Mouse (Mus musculus) bone marrow, adult 2 months (tissue): Measurements from ENCODE around the gene Adgrf3. TPM values are rescaled to one million over a fixed set of nuclear protein-coding genes. Genes with fewer than 3 reads are reported as not detected.

ENCODE experiments used
- H3K27ac ChIP-seq: fragments of 200-500 bp; 2 replicates; pipeline ENCODE4 v1.5.1; 2012; ENCODE audit warnings: low read depth, mild to moderate bottlenecking, control low read depth, inconsistent platforms, low read length; ENCODE audit not compliant: control insufficient read depth, poor library complexity, insufficient read depth
- H3K4me1 ChIP-seq: fragments of 200-500 bp; 2 replicates; pipeline ENCODE4 v1.6.1; 2011; ENCODE audit warnings: low read length; ENCODE audit not compliant: control insufficient read depth, insufficient read depth
- H3K4me3 ChIP-seq: fragments of 200-500 bp; replicated peaks from 2 replicates; pipeline ENCODE3; 2011; ENCODE audit warnings: mild to moderate bottlenecking, low read depth, low read length, control low read depth; ENCODE audit not compliant: control insufficient read depth
- CTCF ChIP-seq: fragments of 200-500 bp; IDR thresholded peaks from 2 replicates; pipeline ENCODE4 v1.5.1; 2011; ENCODE audit warnings: low read length, control low read depth; ENCODE audit not compliant: control insufficient read depth, insufficient read depth
- POLR2A ChIP-seq: fragments of 200-500 bp; IDR thresholded peaks from 2 replicates; pipeline ENCODE4 v1.6.1; 2011; ENCODE audit warnings: low read depth, mild to moderate bottlenecking, control low read depth, low read length, borderline replicate concordance; ENCODE audit not compliant: control insufficient read depth
- WGBS: fragments of 180-500 bp; shearing (Covaris S2); methylation state at CpG from one replicate; pipeline ENCODE4 v1.1.7; 2018; 5-methylcytosine and 5-hydroxymethylcytosine counted together
- polyA plus RNA-seq: library from polyadenylated mRNA; stranded (reverse); fragments of >200 nt; gene quantifications from 2 replicates; pipeline ENCODE4 v1.2.4, GENCODE M21; 2011; ENCODE audit warnings: low replicate concordance; ENCODE audit not compliant: missing spikeins, insufficient read depth, insufficient read length

Adgrf3 gene
- polyA plus RNA-seq, 1 experiment = not detected

DNA sequence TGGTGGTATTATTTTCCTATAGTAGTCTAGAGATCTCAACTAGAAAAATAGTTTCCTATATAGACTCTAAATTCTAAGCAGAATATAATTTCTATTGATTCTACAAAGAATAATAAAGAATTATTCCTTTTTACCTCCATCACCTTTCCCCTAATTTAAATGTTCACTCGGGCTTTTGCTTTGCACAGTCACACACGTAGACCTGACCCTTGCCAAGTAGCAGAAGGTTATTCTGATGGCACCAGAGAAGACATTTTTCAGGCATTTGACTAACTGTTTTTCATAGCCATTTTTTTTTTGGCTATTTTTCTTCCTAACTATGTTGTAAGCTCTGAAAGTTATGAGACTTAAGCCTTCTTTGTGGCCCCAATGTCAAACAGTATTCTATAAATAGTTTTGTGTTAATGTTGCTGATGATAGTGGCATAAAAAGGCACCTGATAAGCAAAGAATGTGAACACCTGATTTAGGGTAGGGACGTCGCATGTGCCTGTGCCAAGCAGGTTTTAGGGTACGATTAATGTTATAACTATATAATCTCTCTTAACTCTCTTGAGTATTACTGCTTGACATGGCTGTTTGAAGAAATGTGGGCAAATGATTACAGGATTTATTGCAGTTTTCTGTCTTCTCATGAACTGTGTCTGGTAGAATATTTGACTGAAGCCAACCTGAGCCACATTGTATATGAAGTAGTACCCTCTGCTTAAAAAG, 40.1 kb downstream of the Adgrf3 start:
- Histone ChIP-seq H3K27ac (no peak overlapping the region), H3K4me3 (no peak overlapping the region)
- WGBS = 73% methylated on average over 5 of the region's 5 CpGs

GRCm38 (mm10) chr5:30162339-30162738, 43.2 kb downstream of the Adgrf3 start:
- no peak overlapping the region for H3K4me3 ChIP-seq
- WGBS = 79% methylated on average over 6 of the region's 6 CpGs
- H3K4me1 ChIP-seq = no peaks in the 10 kb centered on the region
- no peak for TF ChIP-seq POLR2A
- no peak for TF ChIP-seq CTCF
- H3K27ac ChIP-seq = no peak overlapping the region

More for the DNA sequence above, 40.1 kb downstream of the Adgrf3 start:
- no peak for TF ChIP-seq POLR2A
- no peak for TF ChIP-seq CTCF
- no peaks in the 10 kb centered on the region for H3K4me1 ChIP-seq

DNA sequence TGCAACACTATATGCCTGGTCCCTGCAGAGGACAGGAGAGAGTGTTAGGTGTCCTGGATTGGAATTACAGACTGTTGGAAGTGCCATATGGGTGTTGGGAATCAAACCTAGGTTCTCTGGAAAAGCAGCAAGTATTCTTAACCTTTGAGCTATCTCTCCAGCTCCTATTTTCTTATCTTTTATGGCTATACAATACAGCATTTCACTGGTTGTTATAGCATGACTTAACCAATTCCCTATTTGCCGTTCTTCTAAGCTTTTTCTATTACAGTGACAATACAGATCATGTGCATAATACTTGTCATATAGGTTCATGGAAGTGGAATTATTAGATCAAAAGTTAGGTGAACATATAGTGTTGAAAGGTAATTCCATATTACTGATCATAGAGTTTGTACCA, 43.7 kb downstream of the Adgrf3 start:
- 84% methylated on average over 1 of the region's 1 CpGs for WGBS
- TF ChIP-seq CTCF = no peak
- no peak for TF ChIP-seq POLR2A
- no peak overlapping the region for H3K27ac ChIP-seq
- no peak overlapping the region for H3K4me3 ChIP-seq
- no peaks in the 10 kb centered on the region for H3K4me1 ChIP-seq

GRCm38 (mm10) chr5:30159601-30160000, 45.9 kb downstream of the Adgrf3 start:
- H3K4me1 ChIP-seq = no peaks in the 10 kb centered on the region
- 84% methylated on average over 6 of the region's 6 CpGs for WGBS
- no peak overlapping the region for H3K4me3 ChIP-seq
- no peak for TF ChIP-seq POLR2A
- no peak for TF ChIP-seq CTCF
- no peak overlapping the region for H3K27ac ChIP-seq

DNA sequence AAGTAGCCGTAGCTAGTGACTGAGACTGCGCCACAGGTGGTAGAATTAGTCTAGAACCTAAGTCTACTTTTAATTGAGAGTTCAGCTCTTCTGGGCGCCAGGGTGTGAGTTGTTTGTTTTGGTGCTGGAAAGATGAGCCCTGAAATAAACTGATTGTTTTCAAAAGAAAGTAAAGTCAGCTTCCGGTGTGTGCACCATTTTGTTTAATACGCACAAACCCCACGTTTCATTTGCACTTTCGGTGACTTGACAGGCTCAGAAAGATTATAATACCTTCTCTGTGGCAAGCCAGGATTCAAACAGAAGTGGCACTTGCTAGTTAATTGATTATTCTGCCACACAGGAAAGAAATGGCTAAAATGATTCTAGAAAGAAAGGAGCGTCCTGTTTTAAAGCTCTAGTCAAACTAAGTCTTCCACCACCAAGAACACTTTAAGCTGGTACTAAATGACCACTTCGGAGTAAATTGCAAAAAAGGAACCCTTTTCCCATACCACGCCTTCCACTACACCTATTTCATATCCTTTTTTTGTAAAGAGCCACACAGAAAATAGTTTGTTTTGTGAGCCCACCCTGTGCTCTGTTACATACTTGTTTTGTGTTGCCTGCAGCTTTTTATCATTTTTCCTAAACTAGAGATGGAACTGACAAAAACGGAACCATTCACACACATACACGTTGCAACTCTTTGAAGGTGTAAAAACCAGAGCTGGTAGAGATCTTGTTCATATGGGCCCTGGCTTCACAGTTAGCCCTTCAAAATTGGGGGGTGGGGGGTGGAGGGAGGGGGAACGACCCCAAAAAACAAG, 49.5 kb downstream of the Adgrf3 start:
- H3K27ac ChIP-seq = peak overlapping the region; percentile 93
- TF ChIP-seq CTCF = no peak
- no peak for TF ChIP-seq POLR2A
- WGBS = 6% methylated on average over 13 of the region's 13 CpGs
- H3K4me3 ChIP-seq = peak overlapping the region; percentile 86
- no peaks in the 10 kb centered on the region for H3K4me1 ChIP-seq

- TF ChIP-seq CTCF (no peak), POLR2A (no peak)
- peak overlapping the region; percentile 86 for H3K4me3 ChIP-seq
- peak overlapping the region; percentile 93 for H3K27ac ChIP-seq
- under 1% methylated on average over 31 of the region's 31 CpGs for WGBS
- no peaks in the 10 kb centered on the region for H3K4me1 ChIP-seq
Measured at GRCm38 (mm10) chr5:30155395-30155792, 50.1 kb downstream of the Adgrf3 start.

- Histone ChIP-seq H3K27ac (peak within 1 kb of the TSS; percentile 93), H3K4me3 (peak within 1 kb of the TSS; percentile 86), H3K4me1 (no peaks in the 10 kb centered on the region)
- WGBS = under 1% methylated on average over 53 of the region's 53 CpGs
- TF ChIP-seq POLR2A = peak; percentile 91
- TF ChIP-seq CTCF = no peak
Measured at GRCm38 (mm10) chr5:30154474-30155394, 50.8 kb downstream of the Adgrf3 start, which contains the start of the genes Hadha and Hadhb. TSS of gene Hadha (minus strand) at chr5:30155162. TSS of gene Hadhb (plus strand) at chr5:30155248.

DNA sequence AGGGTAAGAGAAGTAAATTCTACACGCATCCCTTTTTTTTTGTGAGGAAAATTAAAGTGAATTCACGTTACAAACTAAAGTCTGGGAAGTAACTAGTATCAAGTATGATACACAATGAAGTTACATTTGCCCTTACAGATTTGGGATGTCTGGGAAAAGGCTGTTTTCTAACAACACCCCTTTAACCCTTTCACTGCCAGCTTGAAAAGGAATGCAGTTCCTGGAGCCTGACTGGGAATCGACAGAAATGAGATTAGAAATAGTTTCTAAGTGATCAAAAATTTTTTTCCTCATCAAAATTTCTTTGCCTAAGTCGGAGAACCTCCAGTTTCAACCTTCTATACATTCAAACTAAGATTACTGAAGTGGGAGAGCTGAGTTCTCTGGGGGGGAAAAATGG, 51.5 kb downstream of the Adgrf3 start:
- 27% methylated on average over 4 of the region's 4 CpGs for WGBS
- Histone ChIP-seq H3K4me3 (peak overlapping the region; percentile 86), H3K4me1 (no peaks in the 10 kb centered on the region), H3K27ac (no peak overlapping the region)
- no peak for TF ChIP-seq POLR2A
- no peak for TF ChIP-seq CTCF
